Mouse (Mus musculus) G1E (cell line): ENCODE measurements around the gene Prr14l. TPM values are rescaled to one million over a fixed set of nuclear protein-coding genes. Genes with fewer than 3 reads are reported as not detected.

ENCODE experiments used
- ATAC-seq: 2 replicates; pipeline ENCODE4 v1.8.0; 2016; ENCODE audit warnings: mild to moderate bottlenecking; ENCODE audit not compliant: insufficient number of reproducible peaks, poor library complexity, low FRiP score, severe bottlenecking; ENCODE audit errors: extremely low read depth
- DNase-seq: peaks from one replicate; pipeline ENCODE4 v3.0.0; 2012; ENCODE audit warnings: low spot score
- H3K27me3 ChIP-seq: 2 replicates; pipeline ENCODE4 v1.6.1; 2012; ENCODE audit warnings: mild to moderate bottlenecking, low read length, inconsistent platforms; ENCODE audit not compliant: insufficient read depth
- H3K36me3 ChIP-seq: replicated peaks from 2 replicates; pipeline ENCODE3; 2012; ENCODE audit warnings: mild to moderate bottlenecking, inconsistent platforms
- H3K4me1 ChIP-seq: 2 replicates; pipeline ENCODE4 v1.6.1; 2012; ENCODE audit warnings: low read depth, low read length, inconsistent platforms, mixed read lengths; ENCODE audit not compliant: insufficient read depth
- H3K4me3 ChIP-seq: 2 replicates; pipeline ENCODE4 v1.5.1; 2012; ENCODE audit warnings: low read depth, mild to moderate bottlenecking, inconsistent platforms, low read length, moderate library complexity, mixed read lengths
- H3K9me3 ChIP-seq: replicated peaks from 2 replicates; pipeline ENCODE4 v1.6.1; 2012; ENCODE audit warnings: inconsistent platforms
- CTCF ChIP-seq: IDR thresholded peaks from 2 replicates; pipeline ENCODE4 v1.5.1; 2012; ENCODE audit warnings: low read depth, low read length, inconsistent platforms, mixed read lengths
- GATA1 ChIP-seq: IDR thresholded peaks from 2 replicates; pipeline ENCODE4 v1.6.1; 2012; ENCODE audit warnings: borderline replicate concordance, low read length, inconsistent platforms, mixed read lengths
- GATA2 ChIP-seq: IDR thresholded peaks from 2 replicates; pipeline ENCODE4 v1.6.1; 2012; ENCODE audit warnings: low read depth, low read length, inconsistent platforms, borderline replicate concordance
- POLR2AphosphoS5 ChIP-seq: IDR thresholded peaks from 2 replicates; pipeline ENCODE4 v1.6.1; 2012; ENCODE audit warnings: low read depth, low read length, inconsistent platforms; ENCODE audit not compliant: insufficient replicate concordance
- TAL1 ChIP-seq: conservative IDR thresholded peaks from 2 replicates; pipeline ENCODE4 v1.6.1; 2012; ENCODE audit warnings: low read depth, low read length, inconsistent platforms, mixed read lengths
- polyA plus RNA-seq: library from polyadenylated mRNA; stranded (reverse); fragments of >175 nt; gene quantifications from 2 replicates; pipeline ENCODE4 v1.2.3, GENCODE M21; 2012
- total RNA-seq, 2 experiments: library from RNA; stranded (forward) in 1 of 2; stranded (reverse) in 1 of 2; fragments of 200-1000 nt in 1 of 2; fragments of >200 nt in 1 of 2; fragmentation: Nextera tagmentation in 1 of 2; gene quantifications; 2 replicates each; pipeline ENCODE4 v1.2.3; 2014 to 2017

Prr14l gene
- total RNA-seq (2014; fragmentation: Nextera tagmentation) (64.2 and 68.9 TPM in 2 replicates), total RNA-seq (2017) (35.8 and 40.3 TPM in 2 replicates), polyA plus RNA-seq (30.7 and 33.0 TPM in 2 replicates)

DNA sequence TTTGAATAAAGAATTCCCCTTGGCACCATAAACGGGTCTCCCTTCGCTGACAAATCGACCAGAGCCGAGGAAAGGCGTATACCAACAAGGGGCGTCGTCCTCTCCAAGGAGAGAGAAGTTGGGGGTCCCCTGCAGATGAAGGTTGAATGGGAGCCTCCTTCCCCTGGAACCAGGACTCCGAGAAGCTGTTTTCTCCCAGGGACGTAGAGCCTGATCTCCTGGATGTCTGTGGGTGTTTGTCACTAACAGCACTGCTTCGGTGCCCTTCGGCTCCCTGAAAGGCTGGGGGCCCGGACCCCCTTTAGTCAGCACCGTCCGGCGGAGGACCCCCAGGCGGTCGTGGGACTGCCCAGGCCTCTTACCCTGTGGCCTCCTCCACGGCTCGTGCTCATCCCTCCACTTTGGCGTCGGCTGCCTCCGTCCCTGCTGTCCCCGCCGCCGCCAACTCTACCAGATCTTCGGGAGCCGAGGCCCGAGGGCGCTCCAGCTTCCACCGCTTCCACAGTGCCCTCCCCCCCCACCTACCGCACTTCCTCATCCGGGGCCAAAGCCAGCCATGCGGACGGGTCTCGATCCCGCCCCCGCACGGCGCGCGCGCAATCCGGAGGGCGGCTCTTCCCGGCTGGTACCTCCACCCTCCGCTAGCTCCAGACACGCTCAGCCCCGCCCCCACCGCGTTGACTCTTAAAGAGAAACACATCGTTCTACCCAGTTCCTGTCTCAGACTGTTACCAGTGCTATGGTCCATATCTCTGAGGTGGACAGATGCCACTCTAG is at the start of gene Prr14l:
Gene Prr14l (minus strand): TSS at position 526 of the 777 bp plus-strand sequence.
- no peaks in the 10 kb centered on the region for H3K9me3 ChIP-seq
- H3K36me3 ChIP-seq, result peaks cover 22% of the 10 kb centered on the region
- peak; percentile 55; the same call in 1 of the 2 replicates for ATAC-seq
- H3K27me3 ChIP-seq, result no peaks in the 10 kb centered on the region
- peak; percentile 83 for DNase-seq
- TF ChIP-seq TAL1, result no peak
- H3K4me3 ChIP-seq, result peak within 1 kb of the TSS; percentile 88
- H3K4me1 ChIP-seq, result peaks cover 47% of the 10 kb centered on the region

DNA sequence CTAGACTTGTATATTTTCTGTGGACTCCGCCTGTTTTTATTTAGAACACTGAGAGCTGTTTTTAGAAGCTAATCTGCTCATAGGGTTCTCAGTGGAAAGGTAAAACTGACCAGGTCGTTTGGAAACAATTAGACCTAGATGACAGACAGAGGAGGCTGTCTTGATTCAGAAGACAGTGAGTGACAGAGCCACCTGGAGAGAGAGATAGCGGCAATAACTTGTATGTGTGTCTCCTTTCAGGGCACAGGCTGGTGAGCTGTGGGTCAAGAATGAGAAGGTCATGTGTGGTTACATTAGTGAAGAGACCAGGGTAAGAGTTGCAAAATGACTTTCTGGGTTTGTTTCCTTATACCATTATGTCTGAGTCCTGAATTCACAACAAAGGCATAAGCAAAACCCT is 32.7 kb upstream of the Prr14l start:
- no peak for TF ChIP-seq POLR2AphosphoS5
- TF ChIP-seq TAL1, result no peak
- TF ChIP-seq CTCF, result no peak
- TF ChIP-seq GATA2, result no peak
- no peak for TF ChIP-seq GATA1
- Histone ChIP-seq H3K27me3 (no peaks in the 10 kb centered on the region), H3K36me3 (peaks cover 67% of the 10 kb centered on the region), H3K4me3 (no peak overlapping the region), H3K9me3 (no peaks in the 10 kb centered on the region), H3K4me1 (peaks cover 3% of the 10 kb centered on the region)
- ATAC-seq (no peak), DNase-seq (no peak)

DNA sequence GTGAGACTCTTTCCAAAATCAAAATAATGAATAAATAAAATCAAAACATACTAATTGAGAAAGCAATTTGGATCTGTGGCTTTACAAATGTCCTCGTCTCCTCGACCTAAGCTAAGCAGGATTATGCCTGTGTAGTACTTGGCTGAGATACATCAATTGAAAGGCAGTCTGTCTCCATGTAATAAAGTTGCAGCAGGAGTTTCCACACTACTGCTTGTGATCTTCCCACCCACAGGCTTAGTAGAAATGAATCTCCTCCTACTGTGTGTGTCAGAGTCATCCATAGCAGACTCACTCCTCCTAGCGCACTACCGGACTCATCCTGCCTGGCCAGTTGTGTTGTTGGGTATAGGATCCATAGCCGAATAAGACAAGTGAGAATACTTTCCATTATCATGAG is 18.3 kb upstream of the Prr14l start:
- H3K4me3 ChIP-seq, result no peak overlapping the region
- H3K27me3 ChIP-seq, result no peaks in the 10 kb centered on the region
- 0 out of 2 replicates have a peak, but pooled peaks cover 3% of the 10 kb centered on the region for H3K4me1 ChIP-seq
- peaks cover 72% of the 10 kb centered on the region for H3K36me3 ChIP-seq
- no peak for TF ChIP-seq POLR2AphosphoS5
- no peak for TF ChIP-seq GATA1
- TF ChIP-seq CTCF, result no peak
- no peak for TF ChIP-seq GATA2
- TF ChIP-seq TAL1, result no peak
- ATAC-seq (no peak), DNase-seq (no peak)
- no peaks in the 10 kb centered on the region for H3K9me3 ChIP-seq

DNA sequence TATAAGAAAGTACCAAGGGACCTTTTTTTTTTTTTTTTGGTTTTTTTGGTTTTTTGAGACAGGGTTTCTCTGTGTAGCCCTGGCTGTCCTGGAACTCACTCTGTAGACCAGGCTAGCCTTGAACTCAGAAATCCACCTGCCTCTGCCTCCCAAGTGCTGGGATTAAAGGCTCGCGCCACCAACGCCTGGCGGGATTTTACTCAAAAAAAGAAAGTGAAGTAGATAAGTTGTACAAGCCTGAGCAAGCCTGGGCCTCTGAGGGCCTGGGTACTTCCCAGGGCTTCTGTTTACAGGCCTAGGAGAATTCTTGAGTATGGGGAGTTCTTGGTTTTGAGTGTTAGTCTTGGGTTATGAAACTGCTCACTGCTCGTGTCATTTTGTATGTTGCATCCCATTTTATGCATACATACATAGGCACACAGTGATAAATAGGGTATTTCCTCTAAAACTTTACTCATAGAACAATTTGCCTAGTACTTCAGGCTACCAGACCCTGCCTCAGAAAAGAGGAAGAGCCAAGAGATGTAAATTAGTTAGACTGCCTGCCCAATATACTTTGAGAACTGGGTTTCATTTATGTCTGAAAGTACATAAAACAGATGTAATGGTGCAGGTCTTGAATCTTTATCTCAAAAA is 15.5 kb upstream of the Prr14l start:
- H3K36me3 ChIP-seq, result peaks cover 74% of the 10 kb centered on the region
- H3K27me3 ChIP-seq, result no peaks in the 10 kb centered on the region
- TF ChIP-seq TAL1, result no peak
- no peak for TF ChIP-seq POLR2AphosphoS5
- no peak for TF ChIP-seq GATA1
- TF ChIP-seq CTCF, result no peak
- TF ChIP-seq GATA2, result no peak
- no peak for DNase-seq
- H3K4me3 ChIP-seq, result no peak overlapping the region
- peaks cover 11% of the 10 kb centered on the region for H3K4me1 ChIP-seq
- no peak for ATAC-seq
- H3K9me3 ChIP-seq, result no peaks in the 10 kb centered on the region

DNA sequence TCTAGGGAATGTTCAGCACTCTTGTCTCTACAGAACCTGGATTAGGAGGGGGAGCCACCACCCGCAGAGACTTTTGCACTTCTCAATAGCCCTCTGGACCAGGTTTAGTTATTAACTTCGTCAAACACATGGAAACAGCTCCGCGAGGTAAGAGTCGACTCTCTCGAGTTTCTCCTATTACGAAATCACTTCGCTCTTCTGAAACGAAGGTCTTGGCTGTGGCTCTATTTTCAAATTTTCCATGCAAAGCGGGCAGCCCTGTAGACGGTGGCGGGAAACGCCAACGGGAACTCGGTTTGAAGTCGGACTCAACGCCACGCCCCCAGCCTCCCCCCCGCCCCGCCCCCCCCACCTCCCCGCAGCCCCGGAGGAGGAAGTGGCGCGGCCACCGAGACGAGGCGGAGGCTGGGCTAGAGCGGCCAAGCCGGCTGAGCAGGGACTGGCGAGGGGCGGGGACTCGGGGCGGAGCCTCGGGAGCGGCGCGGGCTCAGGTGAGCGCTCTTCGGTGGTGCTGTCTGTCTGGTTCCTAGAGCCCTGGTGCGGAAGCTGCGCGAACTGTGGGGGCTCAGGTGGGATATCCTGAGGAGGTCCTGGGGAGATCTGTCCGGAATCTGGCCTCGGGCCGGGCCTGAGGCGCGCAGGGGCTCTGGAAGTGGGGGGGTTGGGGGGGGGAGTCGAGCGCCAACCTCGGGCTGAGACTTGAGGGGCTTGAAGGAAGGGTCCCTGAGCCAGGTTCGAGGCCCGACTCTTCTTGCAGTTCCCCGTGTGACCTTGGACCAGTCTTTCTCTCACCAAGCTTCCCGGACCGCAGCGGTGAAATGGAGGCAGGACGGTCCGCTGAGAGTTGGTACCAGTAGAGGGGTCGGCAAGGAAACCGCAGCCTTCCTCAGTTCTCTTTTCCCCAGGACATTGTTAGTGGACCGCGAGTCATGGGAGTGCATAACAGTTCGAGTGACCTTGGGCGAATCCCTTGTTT is 9.5 kb upstream of the Prr14l start, which contains the start of gene Depdc5:
Gene Depdc5 (plus strand): TSS at position 449 of the 976 bp plus-strand sequence.
- Histone ChIP-seq H3K4me1 (peaks cover 26% of the 10 kb centered on the region), H3K9me3 (no peaks in the 10 kb centered on the region), H3K4me3 (peak within 1 kb of the TSS; percentile 82), H3K27me3 (no peaks in the 10 kb centered on the region), H3K36me3 (peaks cover 31% of the 10 kb centered on the region)
- no peak for TF ChIP-seq GATA1
- ATAC-seq, result peak; percentile 91
- peak; percentile 97 for DNase-seq

DNA sequence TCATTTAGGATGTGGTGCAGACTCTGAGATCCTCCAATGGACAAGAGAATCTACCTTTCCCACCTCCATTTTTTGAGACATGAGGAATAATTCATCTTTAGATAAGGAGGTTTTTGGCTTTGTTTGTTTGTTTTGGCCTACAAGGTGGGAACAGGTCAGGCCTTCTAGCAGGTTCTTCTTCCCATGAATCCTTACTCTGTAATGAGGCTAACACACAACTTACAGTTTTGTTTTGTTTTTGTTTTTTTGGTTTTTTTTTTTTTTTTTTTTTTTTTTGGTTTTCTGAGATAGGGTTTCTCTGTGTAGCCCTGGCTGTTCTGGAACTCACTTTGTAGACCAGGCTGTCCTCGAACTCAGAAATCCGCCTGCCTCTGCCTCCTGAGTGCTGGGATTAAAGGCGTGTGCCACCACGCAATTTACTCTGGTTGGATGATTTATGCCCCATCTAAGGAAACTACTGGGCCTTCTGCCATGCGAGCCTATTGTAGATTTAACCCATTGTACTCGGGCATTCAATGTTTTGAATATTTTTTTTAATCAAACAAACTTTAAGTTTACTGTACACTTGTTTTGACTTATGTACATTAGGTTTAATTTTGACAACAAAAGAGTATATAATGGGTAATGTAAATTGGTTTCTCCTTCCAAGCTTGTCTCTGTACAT is 8.5 kb upstream of the Prr14l start:
- H3K4me3 ChIP-seq, result no peak overlapping the region
- no peaks in the 10 kb centered on the region for H3K27me3 ChIP-seq
- no peaks in the 10 kb centered on the region for H3K9me3 ChIP-seq
- peaks cover 21% of the 10 kb centered on the region for H3K36me3 ChIP-seq
- ATAC-seq (no peak), DNase-seq (no peak)
- peaks cover 26% of the 10 kb centered on the region for H3K4me1 ChIP-seq
- TF ChIP-seq TAL1, result no peak
- TF ChIP-seq GATA1, result no peak
- TF ChIP-seq GATA2, result no peak
- TF ChIP-seq CTCF, result no peak
- TF ChIP-seq POLR2AphosphoS5, result no peak
